Mouse (Mus musculus) WW6 (cell line): ENCODE results near the gene Amotl1.
"Not testable (repeated sequence)": the region's sequence is repeated elsewhere in the genome, so short reads cannot be mapped to it uniquely, and the experiment has no call there.

ENCODE experiments used
- DNase-seq: peaks from one replicate; pipeline ENCODE4 v3.0.0-alpha.2; 2013; ENCODE audit warnings: low read depth, low spot score

Gene Amotl1

DNA sequence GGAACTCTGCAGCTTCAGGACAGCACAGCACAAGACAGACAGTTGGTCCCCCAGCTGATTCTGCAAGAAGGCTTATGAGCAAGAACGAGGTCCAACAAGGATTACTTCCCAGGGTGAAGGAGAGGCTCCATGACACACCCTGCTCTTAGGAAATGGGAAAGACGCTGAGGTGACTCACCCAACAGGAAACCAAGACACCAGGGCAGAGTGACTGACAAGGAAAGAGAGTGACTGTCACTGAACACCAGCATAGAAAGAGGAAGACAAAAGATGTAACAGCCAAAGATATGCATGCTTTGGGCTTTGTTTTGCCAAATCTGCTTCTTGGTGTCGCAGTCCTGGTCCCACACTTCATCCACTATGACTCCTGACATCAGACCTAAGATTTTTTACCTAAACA lies 40.5 kb downstream of the Amotl1 start:
- DNase-seq: no peak

DNA sequence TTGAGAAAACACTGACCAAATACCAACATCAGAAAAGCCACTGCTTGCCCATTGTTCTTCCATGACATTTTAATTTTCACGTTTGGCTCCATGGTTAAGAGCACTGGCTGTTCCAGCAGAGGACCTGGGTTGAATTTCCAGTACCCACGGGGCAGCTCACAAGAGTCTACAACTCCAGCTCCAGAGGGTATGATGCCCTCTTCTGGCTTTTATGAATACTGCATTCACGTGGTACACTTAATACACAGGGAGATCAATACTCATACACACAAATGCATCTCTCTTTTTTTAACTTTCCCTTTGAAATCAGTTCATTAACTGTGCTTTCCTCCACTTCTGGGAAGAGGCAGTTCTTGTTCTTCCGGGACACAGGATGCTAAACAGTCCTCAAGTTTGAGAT lies 41.4 kb downstream of the Amotl1 start:
- no peak for DNase-seq

- no peak for DNase-seq
Measured at GRCm38 (mm10) chr9:14599799-14600198, 45.1 kb downstream of the Amotl1 start.

DNA sequence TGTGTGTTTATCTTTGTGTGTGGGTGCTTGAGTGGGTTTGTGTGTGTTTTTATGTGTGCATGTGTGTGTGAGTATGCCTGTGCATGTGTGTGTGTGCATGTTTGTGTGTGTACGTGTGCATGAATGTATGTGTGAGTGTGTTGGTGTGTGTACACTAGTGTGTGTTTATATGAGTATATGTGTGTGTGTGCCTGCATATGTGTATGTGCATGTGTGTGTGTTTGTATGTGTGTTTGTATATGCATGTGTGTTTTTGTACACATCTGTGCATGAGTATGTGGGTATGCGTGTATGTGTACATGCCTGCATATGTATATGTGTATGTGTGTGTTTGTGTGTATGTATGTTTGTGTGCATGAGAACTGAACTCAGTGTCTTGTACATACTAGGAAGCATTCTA lies 46.7 kb downstream of the Amotl1 start:
- no peak for DNase-seq

GRCm38 (mm10) chr9:14597429-14597828 lies 47.4 kb downstream of the Amotl1 start:
- no peak for DNase-seq

GRCm38 (mm10) chr9:14596858-14597257 lies 48.0 kb downstream of the Amotl1 start:
- DNase-seq: no peak

GRCm38 (mm10) chr9:14596427-14596826 lies 48.4 kb downstream of the Amotl1 start:
- no peak for DNase-seq

GRCm38 (mm10) chr9:14595893-14596292 lies 49.0 kb downstream of the Amotl1 start:
- no peak for DNase-seq

DNA sequence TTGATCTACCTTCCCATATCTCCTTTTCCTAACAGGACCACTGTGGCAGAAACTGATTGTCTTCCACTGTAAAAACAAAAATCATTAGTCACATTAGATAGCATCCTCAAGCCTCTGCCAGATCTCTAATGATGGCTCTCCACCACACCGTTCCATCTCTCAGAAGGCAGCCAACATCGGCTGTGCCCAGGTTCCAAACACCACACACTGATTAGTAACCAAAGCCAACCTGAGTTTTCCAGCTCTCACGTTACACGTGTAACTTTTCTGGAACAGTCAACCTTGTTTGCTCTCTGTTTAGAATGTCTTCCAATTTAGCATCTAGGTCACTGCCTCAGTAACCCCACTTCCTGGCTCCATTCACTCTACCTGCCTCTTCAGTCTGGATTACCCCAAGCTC lies 51.0 kb downstream of the Amotl1 start:
- DNase-seq: no peak

DNA sequence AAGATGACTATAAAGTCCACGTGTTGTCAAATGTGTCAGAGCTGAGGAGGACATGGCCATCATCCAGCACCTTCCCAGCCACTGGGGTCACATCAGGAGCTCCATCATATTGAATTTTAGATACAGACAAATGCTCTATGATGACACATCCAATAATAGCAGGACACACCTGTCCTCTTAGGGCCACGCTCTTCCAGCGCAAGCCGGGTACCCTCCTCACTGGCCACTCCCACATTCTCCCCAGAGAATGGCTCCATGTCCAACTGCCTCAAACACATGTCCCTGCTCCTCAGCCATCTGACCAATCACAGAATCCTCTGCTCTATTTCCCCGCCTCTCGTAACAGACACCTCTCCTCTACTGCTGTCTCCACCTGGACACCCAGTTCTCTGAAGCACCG lies 54.2 kb downstream of the Amotl1 start:
- no peak for DNase-seq

GRCm38 (mm10) chr9:14588690-14589089 lies 56.2 kb downstream of the Amotl1 start:
- DNase-seq: no peak

- DNase-seq: no peak
Measured at GRCm38 (mm10) chr9:14585702-14586101, 59.2 kb downstream of the Amotl1 start.

DNA sequence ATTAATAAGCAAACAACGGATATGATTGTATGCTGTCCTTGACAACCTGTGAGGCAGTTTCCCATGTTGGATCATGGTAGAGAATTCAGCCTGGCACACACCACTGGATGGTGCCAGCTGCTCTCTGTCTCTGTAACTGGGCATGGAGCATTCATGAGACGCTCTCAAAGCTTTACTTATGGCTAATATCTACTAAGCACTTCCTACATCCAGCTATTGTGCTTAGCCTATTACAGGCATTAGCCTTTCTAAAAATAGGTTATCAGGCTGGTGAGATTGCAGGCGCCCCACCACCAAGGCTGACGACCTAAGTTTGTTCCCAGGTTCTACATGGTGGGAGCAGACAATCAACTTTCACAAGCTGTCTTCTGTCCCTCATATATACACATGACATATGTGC lies 65.9 kb downstream of the Amotl1 start:
- DNase-seq: no peak

DNA sequence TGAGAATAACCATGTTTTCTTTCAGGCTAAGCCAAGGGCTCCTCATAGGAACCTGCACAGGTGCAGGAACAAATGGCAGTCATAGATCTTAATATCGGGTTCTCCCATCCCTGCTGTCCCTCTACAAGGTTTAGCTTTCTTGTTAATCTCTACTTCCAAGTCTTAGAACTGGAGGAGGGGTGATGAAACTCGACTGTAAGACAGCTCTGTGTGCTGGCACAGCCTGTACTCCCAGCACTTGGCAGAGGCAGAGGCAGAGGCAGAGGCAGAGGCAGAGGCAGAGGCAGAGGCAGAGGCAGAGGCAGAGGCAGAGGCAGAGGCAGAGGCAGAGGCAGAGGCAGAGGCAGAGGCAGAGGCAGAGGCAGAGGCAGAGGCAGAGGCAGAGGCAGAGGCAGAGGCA lies 68.5 kb downstream of the Amotl1 start:
- DNase-seq: not testable (repeated sequence)

- DNase-seq: no peak
Measured at GRCm38 (mm10) chr9:14574760-14575399, 70.0 kb downstream of the Amotl1 start.

- DNase-seq: no peak
Measured at GRCm38 (mm10) chr9:14569175-14569975, 75.5 kb downstream of the Amotl1 start.

DNA sequence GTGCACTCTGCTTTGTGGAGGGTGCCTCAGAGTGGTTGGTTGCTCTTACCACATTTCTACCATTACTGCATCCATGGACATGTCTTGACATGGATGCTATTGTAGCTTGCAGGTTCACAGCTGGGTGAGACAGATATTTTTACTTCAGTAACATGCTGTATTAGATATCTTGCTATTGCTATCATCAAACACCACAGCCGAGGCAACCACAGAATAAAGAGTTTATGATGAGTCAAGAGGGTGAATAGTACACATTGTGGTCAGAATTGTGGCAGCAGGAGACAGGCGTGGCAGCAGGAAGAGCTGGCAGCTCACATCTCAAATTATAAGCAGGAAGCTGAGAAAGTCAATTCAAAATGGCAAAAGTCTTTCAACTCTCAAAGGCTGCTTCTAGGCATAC lies 76.4 kb downstream of the Amotl1 start:
- no peak for DNase-seq

DNA sequence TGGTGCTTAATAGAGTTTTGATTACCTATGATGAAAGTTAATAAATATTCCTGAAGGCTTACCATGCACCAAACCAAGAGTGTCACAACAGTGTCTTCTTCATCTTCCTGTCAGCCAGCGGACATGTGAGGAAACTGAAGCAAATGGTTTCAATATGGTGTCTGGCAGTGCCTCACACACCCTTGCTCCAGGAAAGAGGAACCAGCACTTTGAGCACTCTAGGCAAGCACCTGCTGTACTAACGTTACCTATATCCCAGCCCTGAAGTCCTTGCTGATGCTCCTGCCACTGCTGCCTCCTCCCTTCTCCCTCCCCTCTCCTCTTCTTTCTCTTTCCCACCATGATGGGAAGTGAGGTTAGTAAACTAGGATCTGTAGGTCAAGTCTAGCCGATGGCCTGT lies 80.4 kb downstream of the Amotl1 start:
- DNase-seq: no peak

DNA sequence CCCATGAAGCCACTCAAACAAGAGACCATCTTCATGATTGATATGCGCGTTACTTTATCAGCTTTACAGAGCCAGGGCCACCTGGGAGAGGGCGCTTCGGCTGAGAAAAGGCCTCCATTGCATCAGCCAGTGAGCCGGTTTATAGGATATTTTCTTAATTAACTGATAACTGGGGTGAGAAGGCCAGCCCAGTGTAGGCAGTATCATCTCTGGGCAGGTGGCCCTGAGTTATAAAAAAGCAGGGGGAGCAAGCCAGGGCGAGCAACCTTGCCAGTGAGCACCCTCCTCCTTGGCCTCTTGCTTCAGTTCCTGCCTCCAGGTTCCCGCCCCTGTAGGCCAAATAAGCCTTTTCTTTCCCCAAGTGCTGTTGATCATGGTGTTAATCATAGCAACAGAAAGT lies 81.5 kb downstream of the Amotl1 start:
- DNase-seq: no peak

GRCm38 (mm10) chr9:14560545-14560944 lies 84.3 kb downstream of the Amotl1 start:
- DNase-seq: no peak

GRCm38 (mm10) chr9:14559996-14560395 lies 84.9 kb downstream of the Amotl1 start:
- no peak for DNase-seq

DNA sequence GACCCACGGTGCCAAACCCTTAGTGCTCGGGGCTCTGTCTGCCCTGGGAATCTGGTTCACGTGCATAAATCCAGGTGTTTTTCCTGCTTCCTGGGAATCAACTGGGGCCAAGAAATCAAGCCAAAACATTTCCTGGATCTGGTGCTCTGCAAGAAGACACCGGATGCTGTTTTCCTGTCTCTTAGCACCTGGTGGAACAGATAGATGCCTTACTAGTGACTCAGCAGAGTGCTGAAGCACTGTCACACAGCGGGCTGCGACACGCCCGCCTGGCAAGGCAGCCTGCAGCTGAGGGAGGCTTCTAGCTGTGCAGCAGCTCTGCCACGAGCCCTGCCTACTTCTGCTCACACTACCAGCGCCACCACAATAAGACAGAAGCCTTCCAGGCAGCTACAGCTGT lies 85.4 kb downstream of the Amotl1 start:
- DNase-seq: no peak

DNA sequence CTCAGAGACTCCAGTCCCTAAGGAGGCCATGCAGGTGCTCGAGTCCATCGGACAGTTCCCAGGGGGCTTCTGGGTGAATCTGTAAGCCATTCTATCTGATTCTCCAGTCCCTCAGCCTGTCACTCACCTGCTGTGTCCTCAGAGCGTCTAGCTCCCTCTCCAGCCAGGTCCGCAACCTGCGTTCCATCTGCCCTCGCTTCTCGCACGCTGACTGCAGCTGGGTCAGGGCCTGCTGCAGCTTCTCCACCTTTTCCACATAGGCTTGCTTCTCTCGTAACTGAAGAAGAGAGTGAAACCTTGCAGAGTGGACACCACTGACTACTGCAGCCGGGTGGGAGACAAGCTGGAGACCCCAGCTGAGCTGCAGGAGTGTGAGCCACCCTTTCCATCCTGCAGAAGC lies 86.5 kb downstream of the Amotl1 start:
- no peak for DNase-seq
